Comparison of ENCODE assay signal across 16 mouse cellular contexts in the genomic region with DNA sequence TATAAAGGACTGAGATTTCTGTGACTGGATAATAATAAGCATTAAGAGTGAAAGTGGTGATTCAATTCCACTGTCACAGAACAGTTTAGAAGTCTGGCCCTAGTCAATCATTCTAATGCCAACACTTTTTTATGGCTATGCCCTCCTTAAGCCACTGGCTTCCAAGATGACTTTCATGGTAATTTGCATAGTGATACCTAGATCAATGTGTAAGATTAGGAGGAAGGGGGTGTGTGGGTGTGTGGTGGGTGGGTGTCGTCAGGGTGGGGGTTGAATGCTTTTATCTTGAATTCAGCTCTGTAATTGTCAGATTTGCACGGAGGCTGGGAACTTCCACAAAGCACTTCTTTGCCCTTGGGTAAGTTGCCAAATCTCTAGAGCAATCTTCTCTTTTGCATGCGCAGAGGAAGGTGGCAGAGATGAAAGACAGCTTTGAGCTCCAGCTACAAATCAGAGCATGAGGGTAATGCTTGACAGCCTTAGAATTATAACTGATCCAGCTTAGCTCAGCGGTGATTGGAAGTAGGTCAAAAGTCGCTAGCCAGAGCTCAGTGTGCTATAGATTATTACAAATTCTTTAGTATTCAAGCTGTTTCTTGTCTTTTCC.
DNase-seq lines count a peak whose midpoint lies in the region; ATAC-seq and TF ChIP-seq lines count a peak whose summit lies in the region.
"Had no signal": no experiment of that assay in that cellular context is flagged by ENCODE, and none has a peak within 500 bp of the region (broad histone marks: within the 10 kb centered on the region; RNA-seq: fewer than 3 reads in every experiment).

No protein-coding gene starts in this region.

- no peaks in the 10 kb centered on the region for H3K9me3 ChIP-seq in midbrain, embryonic 11.5 days (ENCODE audit: control insufficient read depth, low read length)
- no peaks in the 10 kb centered on the region for H3K9me3 ChIP-seq in midbrain, embryonic 10.5 days (replicated peaks)
- no peaks in the 10 kb centered on the region for H3K9me3 ChIP-seq in lung, postnatal 0 days (ENCODE audit: low read length)
- no peaks in the 10 kb centered on the region for H3K9me3 ChIP-seq in stomach, postnatal 0 days (ENCODE audit: control insufficient read depth, low read length)
- H3K9me3 ChIP-seq: embryonic facial prominence, embryonic 13.5 days; G1E; stomach, embryonic 15.5 days had no signal

- TF ChIP-seq EP300 in lung, postnatal 0 days (IDR thresholded peaks at IDR 0.05), result no peak
- no peak for TF ChIP-seq EP300 in stomach, postnatal 0 days (optimal IDR thresholded peaks at IDR 0.05)

- ATAC-seq in midbrain, embryonic 11.5 days (ENCODE audit: low FRiP score), result peak; percentile 57; the same call in 1 of the 2 replicates
- ATAC-seq in lung, postnatal 0 days, result peak; percentile 47; the same call in 1 of the 2 replicates
- no peak for ATAC-seq in megakaryocyte, adult 5-6 weeks (ENCODE audit: poor library complexity, severe bottlenecking)
- no peak for ATAC-seq in stomach, postnatal 0 days (ENCODE audit: low FRiP score, low TSS enrichment)
- ATAC-seq: intestine, embryonic 16.5 days; liver, postnatal 0 days had no signal

- no peak for TF ChIP-seq CTCF in lung, postnatal 0 days (IDR thresholded peaks at IDR 0.05)
- no peak for TF ChIP-seq CTCF in stomach, postnatal 0 days (IDR thresholded peaks at IDR 0.05; ENCODE audit: low read depth)

- peak; percentile 2 to 11 for DNase-seq in cerebellum, postnatal 10 days
- no peak for DNase-seq in cerebellum, postnatal 25 days
- peak; percentile 82 for DNase-seq in midbrain, embryonic 11.5 days (ENCODE audit: low spot score, missing footprints)
- DNase-seq in midbrain, embryonic 10.5 days (ENCODE audit: low spot score), result no peak
- peak; percentile 49 for DNase-seq in lung, postnatal 0 days (ENCODE audit: low spot score)
- peak; percentile 14 for DNase-seq in retina, postnatal 1 day
- DNase-seq in stomach, postnatal 0 days (ENCODE audit: low spot score), result no peak
- DNase-seq: gastrocnemius, adult 2 months; left cerebral cortex, postnatal 4 days; liver, postnatal 0 days had no signal

- H3K9ac ChIP-seq in midbrain, embryonic 11.5 days (ENCODE audit: low read length), result no peak overlapping the region
- no peak overlapping the region for H3K9ac ChIP-seq in lung, postnatal 0 days (replicated peaks; ENCODE audit: low read depth)
- no peak overlapping the region for H3K9ac ChIP-seq in stomach, postnatal 0 days (ENCODE audit: low read length)
- H3K9ac ChIP-seq: embryonic facial prominence, embryonic 13.5 days; liver, postnatal 0 days; stomach, embryonic 15.5 days had no signal

- no peaks in the 10 kb centered on the region for H3K27me3 ChIP-seq in midbrain, embryonic 11.5 days (ENCODE audit: control insufficient read depth, insufficient read depth, low read length)
- no peaks in the 10 kb centered on the region for H3K27me3 ChIP-seq in midbrain, embryonic 10.5 days (ENCODE audit: low read depth, poor library complexity, severe bottlenecking)
- no peaks in the 10 kb centered on the region for H3K27me3 ChIP-seq in lung, postnatal 0 days (replicated peaks; ENCODE audit: insufficient read depth, low read length)
- no peaks in the 10 kb centered on the region for H3K27me3 ChIP-seq in stomach, postnatal 0 days (ENCODE audit: control insufficient read depth, insufficient read depth, low read length)
- H3K27me3 ChIP-seq: embryonic facial prominence, embryonic 13.5 days; stomach, embryonic 15.5 days had no signal

- H3K27ac ChIP-seq in midbrain, embryonic 11.5 days (ENCODE audit: low read depth, low read length), result no peak overlapping the region
- no peak overlapping the region for H3K27ac ChIP-seq in midbrain, embryonic 10.5 days (replicated peaks)
- H3K27ac ChIP-seq in lung, postnatal 0 days (ENCODE audit: low read length), result no peak overlapping the region
- H3K27ac ChIP-seq in stomach, postnatal 0 days (replicated peaks), result no peak overlapping the region
- H3K27ac ChIP-seq: embryonic facial prominence, embryonic 13.5 days; gastrocnemius, adult 2 months; layer of hippocampus, adult 2 months; stomach, embryonic 15.5 days had no signal

- no peak overlapping the region for H3K4me3 ChIP-seq in midbrain, embryonic 11.5 days (ENCODE audit: low read depth, low read length)
- no peak overlapping the region for H3K4me3 ChIP-seq in midbrain, embryonic 10.5 days
- H3K4me3 ChIP-seq in lung, postnatal 0 days (ENCODE audit: low read depth, low read length), result no peak overlapping the region
- no peak overlapping the region for H3K4me3 ChIP-seq in stomach, postnatal 0 days (ENCODE audit: low read depth, low read length)
- H3K4me3 ChIP-seq: embryonic facial prominence, embryonic 13.5 days; gastrocnemius, adult 2 months; layer of hippocampus, adult 2 months; stomach, embryonic 15.5 days had no signal

- no peaks in the 10 kb centered on the region for H3K4me1 ChIP-seq in midbrain, embryonic 11.5 days (ENCODE audit: control insufficient read depth, insufficient read depth, low read length)
- peaks cover 5% of the 10 kb centered on the region; the same call in 1 of the 2 replicates for H3K4me1 ChIP-seq in midbrain, embryonic 10.5 days
- no peaks in the 10 kb centered on the region for H3K4me1 ChIP-seq in lung, postnatal 0 days (ENCODE audit: insufficient read depth, low read depth, low read length)
- no peaks in the 10 kb centered on the region for H3K4me1 ChIP-seq in stomach, postnatal 0 days (replicated peaks; ENCODE audit: control insufficient read depth, insufficient read depth)
- H3K4me1 ChIP-seq: embryonic facial prominence, embryonic 13.5 days; stomach, embryonic 15.5 days had no signal

- no peaks in the 10 kb centered on the region for H3K36me3 ChIP-seq in midbrain, embryonic 11.5 days (ENCODE audit: control insufficient read depth, insufficient read depth, low read length)
- H3K36me3 ChIP-seq in midbrain, embryonic 10.5 days, result no peaks in the 10 kb centered on the region
- no peaks in the 10 kb centered on the region for H3K36me3 ChIP-seq in lung, postnatal 0 days (ENCODE audit: insufficient read depth, low read length)
- no peaks in the 10 kb centered on the region for H3K36me3 ChIP-seq in stomach, postnatal 0 days (ENCODE audit: control insufficient read depth, insufficient read depth, low read length)
- H3K36me3 ChIP-seq: embryonic facial prominence, embryonic 13.5 days; G1E; stomach, embryonic 15.5 days had no signal

- WGBS in midbrain, embryonic 11.5 days, result 37% methylated on average over 5 of the region's 5 CpGs
- WGBS in midbrain, embryonic 10.5 days, result 53% methylated on average over 5 of the region's 5 CpGs
- WGBS in lung, postnatal 0 days, result 41% methylated on average over 5 of the region's 5 CpGs
- WGBS in stomach, postnatal 0 days, result 41% methylated on average over 5 of the region's 5 CpGs

- H3K4me2 ChIP-seq in midbrain, embryonic 11.5 days, result no peak overlapping the region
- H3K4me2 ChIP-seq in lung, postnatal 0 days (replicated peaks; ENCODE audit: low read depth, low read length), result no peak overlapping the region
- H3K4me2 ChIP-seq in stomach, postnatal 0 days (replicated peaks; ENCODE audit: low read depth), result no peak overlapping the region
- H3K4me2 ChIP-seq: embryonic facial prominence, embryonic 13.5 days; stomach, embryonic 15.5 days had no signal

Comparison
In these comparisons a context has a peak if more than half of its experiments do, and no peak if none do; other contexts are left out.
1. DNase-seq: peak in cerebellum, postnatal 10 days (2 of 2), midbrain, embryonic 11.5 days (single experiment), lung, postnatal 0 days (single experiment) and retina, postnatal 1 day (single experiment); none in cerebellum, postnatal 25 days (0 of 2), midbrain, embryonic 10.5 days (single experiment) and stomach, postnatal 0 days (single experiment).
2. ATAC-seq: peak in midbrain, embryonic 11.5 days (single experiment) and lung, postnatal 0 days (single experiment); none in megakaryocyte, adult 5-6 weeks (single experiment) and stomach, postnatal 0 days (single experiment).